Mouse (Mus musculus) lung, postnatal 25 days (tissue): ENCODE measurements around the gene Lrba.

Experiments
- DNase-seq: peaks from one replicate; pipeline ENCODE4 v3.0.0; 2022; ENCODE audit warnings: low spot score

Gene Lrba

DNA sequence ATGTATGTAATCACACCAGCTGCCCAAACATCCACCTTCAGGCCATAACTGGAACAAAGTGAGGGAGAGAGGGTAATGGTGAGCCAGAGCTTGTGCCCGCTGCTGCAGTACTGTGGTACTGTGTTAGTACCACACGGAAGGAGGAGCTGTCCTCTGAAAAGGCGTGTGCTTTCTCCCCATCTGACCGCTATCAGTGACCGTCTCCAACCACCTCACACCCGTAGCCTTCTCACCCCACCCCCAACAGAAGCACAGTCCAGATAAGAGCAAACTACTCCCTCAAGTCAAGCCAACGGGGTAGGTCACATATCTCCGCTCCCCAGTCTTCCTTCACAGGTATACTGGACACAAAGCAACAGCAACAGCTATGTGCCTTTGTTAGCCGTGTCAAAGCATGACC lies 574.6 kb downstream of the Lrba start:
- DNase-seq: no peak

DNA sequence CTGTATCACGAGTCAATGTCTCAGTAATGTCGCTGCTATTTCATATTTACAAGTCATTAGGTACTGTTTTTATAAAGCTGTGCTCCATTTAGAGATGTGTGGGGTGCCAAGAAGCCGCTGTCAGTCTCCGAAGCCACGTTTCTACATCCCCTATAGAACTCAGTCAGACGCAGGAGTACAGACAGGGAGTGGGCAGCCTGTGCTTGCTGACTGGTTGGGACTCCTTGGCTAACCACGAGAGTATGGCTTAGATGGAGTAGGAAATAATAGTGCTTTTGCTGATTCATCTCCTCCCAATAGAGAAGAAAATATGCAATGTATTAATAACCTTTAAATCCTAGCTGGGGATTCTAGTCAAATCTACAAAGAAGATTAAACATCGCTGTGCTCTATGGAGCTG lies 576.4 kb downstream of the Lrba start:
- DNase-seq: no peak

DNA sequence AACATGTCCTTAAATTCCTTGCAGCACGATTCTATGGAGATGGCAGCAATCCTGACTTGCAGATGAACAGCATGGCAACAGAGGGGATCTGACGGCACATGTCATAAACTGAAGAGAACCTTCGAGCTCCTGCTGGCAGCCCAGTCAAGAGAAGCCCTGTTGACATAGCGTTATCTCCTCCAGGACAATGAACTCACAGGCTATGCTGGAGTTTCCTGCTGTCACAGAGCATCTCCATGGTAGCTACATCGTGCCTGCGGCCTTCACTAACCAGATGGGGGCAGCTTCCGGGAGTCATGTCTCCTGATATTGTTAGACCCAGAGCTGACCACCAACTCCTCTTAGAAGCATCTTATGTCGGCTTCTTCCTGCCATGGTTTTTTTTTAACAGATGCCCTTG lies 578.3 kb downstream of the Lrba start:
- DNase-seq: no peak

DNA sequence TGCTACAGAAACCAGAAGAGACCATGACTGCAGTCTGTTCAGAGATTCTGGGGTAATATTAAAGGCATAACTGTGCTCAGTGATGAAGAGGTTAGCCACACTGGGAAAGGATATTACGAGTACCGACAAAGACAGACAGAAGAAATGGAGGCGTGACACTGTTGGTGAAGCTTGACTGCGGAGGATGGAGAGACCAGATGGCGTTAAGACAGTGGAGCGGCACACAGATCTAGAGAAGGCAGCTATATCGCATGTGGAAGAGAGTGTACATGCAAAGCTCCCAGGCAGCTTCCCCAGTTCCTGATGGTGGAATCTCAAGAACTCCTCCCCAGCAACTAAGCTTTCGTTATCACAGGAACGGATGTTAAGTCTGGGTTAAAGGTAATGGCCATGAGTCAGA lies 579.8 kb downstream of the Lrba start:
- DNase-seq: no peak

DNA sequence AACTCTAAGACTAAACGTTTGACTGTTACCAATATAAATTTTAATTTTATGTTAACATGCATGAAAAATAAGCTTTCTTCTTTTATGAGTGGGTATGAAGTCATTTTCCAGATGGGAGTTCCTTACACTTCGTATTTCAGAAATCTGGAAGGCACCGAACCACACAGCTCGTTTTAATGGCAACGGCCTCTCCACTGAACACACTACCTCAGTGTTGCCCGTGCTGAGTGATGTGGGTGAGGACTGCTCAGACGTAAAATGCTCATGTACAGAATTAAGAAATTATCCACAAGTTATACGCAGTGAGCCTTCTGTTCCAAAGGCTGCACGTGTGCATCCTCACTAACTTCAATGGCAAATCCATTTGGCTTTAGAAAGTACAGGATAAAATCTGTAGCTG lies 582.4 kb downstream of the Lrba start:
- DNase-seq: no peak

DNA sequence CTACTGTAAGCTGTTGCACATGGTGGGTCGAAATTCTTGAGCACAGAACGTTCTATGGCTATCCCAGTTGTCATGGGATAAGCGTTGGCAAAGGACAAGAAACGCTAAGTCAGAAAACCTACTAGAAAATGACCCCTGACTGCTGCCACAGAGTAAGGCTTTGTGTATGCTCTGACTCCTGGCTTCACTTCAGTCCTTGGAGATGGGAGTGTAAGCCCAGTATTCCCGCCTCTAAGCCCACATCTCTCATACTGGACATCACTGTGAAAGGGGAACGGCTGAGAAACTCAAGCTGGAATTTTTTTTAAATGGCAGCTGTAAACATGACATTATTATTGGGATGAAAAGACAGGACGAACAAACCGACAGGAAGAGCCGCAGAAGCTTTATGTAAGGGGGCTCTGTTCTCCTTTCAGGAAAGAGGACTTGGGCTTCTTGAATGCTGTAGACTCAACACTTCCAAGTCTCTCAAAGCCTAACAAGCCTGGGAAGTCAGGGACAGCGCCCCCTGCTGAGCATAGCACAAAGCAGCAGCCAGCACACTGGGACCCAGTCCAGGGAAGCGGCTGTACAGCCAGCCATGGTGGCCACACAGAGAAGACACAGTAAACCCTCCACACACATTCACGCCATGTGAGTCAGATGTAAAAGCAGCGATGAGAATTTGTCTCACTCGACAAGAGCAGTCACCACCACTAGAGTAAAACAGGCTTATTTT lies 583.4 kb downstream of the Lrba start:
- no peak for DNase-seq

DNA sequence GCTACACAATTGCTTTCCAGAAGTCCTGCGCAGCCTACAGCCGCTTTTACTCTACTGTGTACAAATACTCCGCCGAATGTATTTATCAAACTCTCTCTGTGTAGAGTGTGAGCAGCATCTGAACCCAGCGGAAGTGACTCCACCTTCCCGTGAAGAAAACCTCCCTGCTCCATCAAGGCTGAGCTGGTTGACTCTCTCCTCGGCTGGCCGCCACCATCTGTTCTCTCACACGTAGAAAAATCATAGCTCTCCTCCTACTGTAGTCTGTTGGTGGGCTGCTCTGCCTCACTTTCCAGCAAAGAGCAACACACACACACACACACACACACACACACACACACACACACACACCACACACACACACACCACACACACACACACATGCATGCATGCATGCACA lies 584.7 kb downstream of the Lrba start:
- no peak for DNase-seq

DNA sequence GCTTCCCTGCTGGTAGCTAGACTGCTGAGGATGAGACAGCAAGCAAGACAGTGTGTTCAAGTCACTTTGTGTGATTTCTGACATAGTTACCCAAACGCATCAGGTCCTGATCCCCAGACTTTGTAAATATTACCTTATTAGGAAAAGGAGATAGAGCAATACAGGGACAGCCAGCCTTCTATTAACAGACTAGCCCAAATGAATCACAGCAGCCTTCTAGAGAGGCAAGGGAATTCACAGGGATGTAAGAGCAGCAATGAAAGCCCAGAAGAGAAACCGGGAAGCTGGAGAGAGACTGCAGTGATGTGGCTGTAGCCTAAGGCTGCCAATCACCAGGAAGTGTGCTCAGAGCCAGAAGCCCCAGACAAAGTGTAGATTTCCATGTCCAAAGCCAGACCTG lies 585.2 kb downstream of the Lrba start:
- DNase-seq: no peak

DNA sequence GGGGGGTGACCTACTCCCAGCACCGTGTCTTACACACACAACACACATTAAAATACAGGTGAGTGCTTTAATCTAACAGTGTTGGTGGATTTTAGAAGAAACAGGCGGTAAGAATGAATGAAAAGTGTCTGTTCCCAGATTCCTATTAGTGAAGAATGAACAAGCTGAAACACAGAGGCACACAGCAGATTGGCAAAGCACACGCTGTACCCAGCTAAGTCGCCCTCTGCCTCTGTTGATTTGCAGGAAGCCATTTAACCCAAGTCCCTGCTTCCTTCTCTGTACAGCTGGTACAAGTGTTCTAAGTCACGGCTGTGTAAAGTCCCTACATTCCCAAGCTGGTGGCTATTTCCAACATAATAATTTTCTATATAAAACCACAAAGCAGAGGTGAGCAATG lies 586.4 kb downstream of the Lrba start:
- no peak for DNase-seq

DNA sequence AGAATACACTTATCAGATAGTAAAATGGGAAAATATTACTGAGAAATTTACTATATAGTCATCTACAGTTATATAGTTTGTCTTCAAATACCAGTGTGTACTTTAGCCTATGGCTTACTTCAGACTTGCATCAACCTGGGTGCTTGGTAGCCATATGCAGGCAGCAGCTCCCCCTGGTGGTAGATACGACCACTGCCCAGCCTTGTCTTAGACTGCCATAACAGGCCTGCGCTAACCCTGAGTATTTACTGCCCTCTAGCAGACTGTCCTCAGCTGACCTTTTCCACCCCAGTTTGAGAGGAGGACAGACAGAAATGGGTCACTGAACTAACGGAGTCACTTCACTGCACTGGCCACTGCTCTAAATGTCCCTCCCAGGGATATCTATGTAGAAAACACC lies 588.2 kb downstream of the Lrba start:
- peak; percentile 83 for DNase-seq

DNA sequence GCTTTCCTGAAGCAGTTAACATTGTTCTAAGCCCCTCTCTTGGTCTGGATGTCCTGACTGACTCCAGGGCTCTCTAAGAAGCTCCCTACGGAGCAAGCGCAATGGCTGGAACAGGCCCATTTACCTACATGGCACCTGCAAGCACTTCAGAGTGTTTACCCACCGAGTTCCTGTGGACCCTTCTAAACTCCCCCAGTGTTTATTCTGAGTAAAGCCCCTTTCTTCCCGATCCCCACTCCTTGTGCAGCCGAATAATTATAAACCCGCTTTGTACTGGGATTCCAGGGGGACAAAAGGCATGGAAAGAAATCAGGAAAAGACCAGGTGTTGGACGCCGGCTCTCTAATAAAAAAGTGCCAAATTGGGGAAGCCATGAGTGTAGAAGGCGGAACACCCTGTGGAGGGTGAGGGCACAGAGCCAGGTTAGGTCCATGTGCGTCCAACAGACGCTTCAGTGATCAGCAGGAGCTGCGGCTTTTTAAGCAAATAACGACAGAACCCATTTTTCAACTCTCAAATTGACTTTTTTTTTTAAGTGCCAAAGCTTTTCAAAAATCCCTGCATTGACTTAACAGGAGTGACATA lies 593.6 kb downstream of the Lrba start:
- no peak for DNase-seq

DNA sequence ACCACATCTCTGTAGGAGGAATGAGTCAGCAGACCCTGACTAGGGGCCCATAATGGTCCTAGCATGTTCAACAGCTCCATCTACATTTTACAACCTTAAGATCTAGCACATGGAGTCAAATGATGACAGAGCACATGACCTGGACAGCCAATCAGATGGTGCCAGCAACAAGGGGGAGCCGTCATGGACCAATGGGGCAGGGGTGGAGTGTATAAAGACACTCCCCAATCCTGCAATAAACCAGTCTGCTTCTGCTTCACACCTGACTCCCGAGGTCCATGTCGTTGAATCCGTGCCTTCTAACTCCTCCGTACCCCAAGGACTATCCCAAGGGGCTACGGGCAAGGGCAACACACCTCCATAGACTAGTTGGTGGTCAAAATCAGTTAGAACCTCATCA lies 594.9 kb downstream of the Lrba start:
- no peak for DNase-seq

DNA sequence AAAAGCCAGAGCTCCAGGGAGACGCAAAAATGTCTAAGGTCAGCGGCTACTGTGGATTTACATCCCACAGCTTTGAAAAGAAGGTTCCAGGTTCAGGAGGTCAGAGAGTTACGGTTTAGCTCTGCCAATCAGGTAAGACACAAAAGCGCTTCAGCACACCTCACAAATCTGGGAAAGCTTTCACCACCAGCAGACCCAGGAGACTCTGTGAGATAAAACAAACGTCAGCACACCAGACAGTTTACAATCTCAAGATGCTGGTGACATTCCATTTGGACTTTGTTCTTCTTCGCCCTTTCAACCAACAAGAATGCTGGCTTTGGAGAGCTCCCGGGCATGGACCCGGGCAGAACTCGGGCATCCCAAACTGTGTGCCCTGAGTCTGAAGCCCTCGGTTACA lies 595.9 kb downstream of the Lrba start:
- DNase-seq: no peak

DNA sequence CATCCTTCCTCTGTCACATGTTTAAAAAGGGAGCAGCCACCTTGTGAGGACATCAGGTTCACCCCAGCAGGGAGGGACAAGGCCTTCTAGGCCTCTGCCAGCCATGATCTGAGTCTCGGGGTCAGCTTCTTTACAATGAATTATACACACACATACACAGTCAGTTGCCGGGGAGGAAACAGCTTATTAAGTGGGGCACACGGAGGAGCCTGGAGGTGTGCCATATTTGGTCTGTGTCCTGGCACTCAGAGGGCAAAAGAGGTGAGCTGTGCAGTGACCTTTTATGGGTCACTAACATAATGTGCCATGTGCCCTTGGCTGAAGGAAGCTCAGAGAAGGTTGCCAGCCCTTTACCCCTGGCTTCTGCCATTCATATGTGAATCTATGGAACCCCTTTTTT lies 596.9 kb downstream of the Lrba start:
- DNase-seq: no peak

DNA sequence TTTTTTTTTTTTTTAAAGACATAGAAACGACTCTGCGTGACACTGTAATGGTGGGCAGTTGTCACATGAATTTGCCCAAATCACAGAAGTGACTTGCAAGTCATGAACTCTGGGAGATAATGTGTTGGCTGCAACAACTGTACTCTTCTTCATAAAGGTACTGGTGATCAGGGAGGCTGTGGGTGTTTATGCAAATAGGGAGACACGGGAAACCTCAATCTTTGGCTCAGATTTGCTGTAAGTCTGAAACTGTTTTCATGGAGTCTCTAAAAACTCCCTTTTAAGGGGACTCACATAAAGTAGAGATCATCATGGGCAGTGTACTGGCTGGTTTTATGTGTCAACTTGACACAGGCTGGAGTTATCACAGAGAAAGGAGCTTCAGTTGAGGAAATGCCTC lies 603.0 kb downstream of the Lrba start:
- DNase-seq: no peak

DNA sequence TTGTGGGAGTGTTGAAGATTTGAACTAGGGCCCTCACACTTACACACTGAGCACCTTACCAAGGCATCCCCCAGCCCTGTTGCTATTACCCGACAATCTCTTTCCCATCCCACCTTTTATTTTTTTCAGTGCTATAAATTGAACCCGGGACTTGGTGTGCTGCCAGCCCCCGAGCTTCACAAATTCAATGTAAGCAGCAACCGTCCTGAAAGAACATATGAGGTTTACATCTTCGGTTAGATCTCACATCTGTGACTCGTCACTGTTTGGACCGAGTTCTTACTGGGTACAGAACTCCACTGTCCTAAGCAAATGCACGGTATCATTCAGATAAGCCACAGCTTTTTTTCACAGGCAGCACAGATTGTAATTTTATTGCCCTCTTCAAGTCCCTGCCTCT lies 607.6 kb downstream of the Lrba start:
- DNase-seq: no peak
